Mouse (Mus musculus) hindbrain, embryonic 16.5 days (tissue): ENCODE measurements around the gene Gm38394. TPM values are rescaled to one million over a fixed set of nuclear protein-coding genes. Genes with fewer than 3 reads are reported as not detected.

ENCODE experiments used
- ATAC-seq: fragments of 200-750 bp; cut with Nextera tagmentation; 2 replicates; pipeline ENCODE4 v1.8.0; 2017; ENCODE audit warnings: moderate TSS enrichment, moderate library complexity
- H3K27ac ChIP-seq: fragments of 300-500 bp; sonication (generic); 2 replicates; pipeline ENCODE4 v1.5.1; 2014; ENCODE audit warnings: low read depth, mild to moderate bottlenecking, control low read depth, low read length, moderate library complexity
- H3K27me3 ChIP-seq: fragments of 300-500 bp; sonication (generic); replicated peaks from 2 replicates; pipeline ENCODE4 v1.6.1; 2014; ENCODE audit warnings: low read length; ENCODE audit not compliant: control insufficient read depth, insufficient read depth
- H3K36me3 ChIP-seq: fragments of 300-500 bp; sonication (generic); 2 replicates; pipeline ENCODE4 v1.6.1; 2014; ENCODE audit warnings: mild to moderate bottlenecking, low read length, moderate library complexity, mixed read lengths; ENCODE audit not compliant: control insufficient read depth, insufficient read depth
- H3K4me1 ChIP-seq: fragments of 300-500 bp; sonication (generic); 2 replicates; pipeline ENCODE4 v1.6.1; 2014; ENCODE audit warnings: low read depth, low read length; ENCODE audit not compliant: control insufficient read depth, insufficient read depth
- H3K4me2 ChIP-seq: fragments of 300-500 bp; sonication (generic); 2 replicates; pipeline ENCODE4 v1.6.1; 2014; ENCODE audit warnings: mild to moderate bottlenecking, low read length, control low read depth, moderate library complexity
- H3K4me3 ChIP-seq: fragments of 300-500 bp; sonication (generic); 2 replicates; pipeline ENCODE4 v1.5.1; 2014; ENCODE audit warnings: mild to moderate bottlenecking, low read length, control low read depth, moderate library complexity
- H3K9ac ChIP-seq: fragments of 300-500 bp; sonication (generic); 2 replicates; pipeline ENCODE4 v1.6.1; 2014; ENCODE audit warnings: low read depth, mild to moderate bottlenecking, control low read depth, low read length, moderate library complexity
- H3K9me3 ChIP-seq: fragments of 300-500 bp; sonication (generic); 2 replicates; pipeline ENCODE4 v1.6.1; 2014; ENCODE audit warnings: mild to moderate bottlenecking, low read length, moderate library complexity; ENCODE audit not compliant: control insufficient read depth
- WGBS: fragments of 180-500 bp; shearing (Covaris S2); extraction: QIAGEN DNeasy Blood & Tissue Kit; methylation state at CpG from one replicate; pipeline ENCODE4 v1.1.7; 2014; 5-methylcytosine and 5-hydroxymethylcytosine counted together
- polyA plus RNA-seq: library from polyadenylated mRNA; unstranded; fragments of >200 nt; fragmentation: Nextera tagmentation; extraction: Ambion mirVana; gene quantifications from 2 replicates; pipeline ENCODE4 v1.2.1, GENCODE M21; 2015

The Gm38394 gene
- polyA plus RNA-seq, 1 experiment from 2014 or later = 2.1 TPM

GRCm38 (mm10) chr1:133613817-133614216 is 47.3 kb downstream of the Gm38394 start:
- Histone ChIP-seq H3K9me3 (no peaks in the 10 kb centered on the region), H3K9ac (no peak overlapping the region), H3K4me3 (no peak overlapping the region), H3K4me1 (peaks cover 7% of the 10 kb centered on the region), H3K27me3 (no peaks in the 10 kb centered on the region), H3K36me3 (peaks cover 7% of the 10 kb centered on the region; the same call in 1 of the 2 replicates), H3K27ac (no peak overlapping the region), H3K4me2 (no peak overlapping the region)
- ATAC-seq = no peak
- 80% methylated on average over 3 of the region's 3 CpGs for WGBS

GRCm38 (mm10) chr1:133611436-133611835 is 49.7 kb downstream of the Gm38394 start:
- H3K9ac ChIP-seq = no peak overlapping the region
- H3K4me2 ChIP-seq = no peak overlapping the region
- 56% methylated on average over 1 of the region's 1 CpGs for WGBS
- H3K4me1 ChIP-seq = peaks cover 11% of the 10 kb centered on the region
- H3K27me3 ChIP-seq = no peaks in the 10 kb centered on the region
- H3K9me3 ChIP-seq = no peaks in the 10 kb centered on the region
- no peak overlapping the region for H3K4me3 ChIP-seq
- peaks cover 6% of the 10 kb centered on the region for H3K36me3 ChIP-seq
- no peak overlapping the region for H3K27ac ChIP-seq
- no peak for ATAC-seq

- WGBS = 59% methylated on average over 6 of the region's 6 CpGs
- Histone ChIP-seq H3K9ac (no peak overlapping the region), H3K27me3 (no peaks in the 10 kb centered on the region), H3K4me1 (peaks cover 11% of the 10 kb centered on the region), H3K4me2 (peak overlapping the region; percentile 21; the same call in 1 of the 2 replicates), H3K27ac (no peak overlapping the region), H3K4me3 (no peak overlapping the region), H3K36me3 (peaks cover 13% of the 10 kb centered on the region), H3K9me3 (no peaks in the 10 kb centered on the region)
- no peak for ATAC-seq
Observed at GRCm38 (mm10) chr1:133610601-133611000, 50.5 kb downstream of the Gm38394 start.

GRCm38 (mm10) chr1:133609771-133610502 is 51.2 kb downstream of the Gm38394 start, which contains the start of gene Snrpe:
Gene Snrpe, minus strand, starts transcription at chr1:133610291.
- Histone ChIP-seq H3K9me3 (no peaks in the 10 kb centered on the region), H3K4me1 (peaks cover 11% of the 10 kb centered on the region), H3K4me3 (peak within 1 kb of the TSS; percentile 83), H3K4me2 (peak within 1 kb of the TSS; percentile 72), H3K9ac (peak within 1 kb of the TSS; percentile 96), H3K27me3 (no peaks in the 10 kb centered on the region), H3K36me3 (peaks cover 18% of the 10 kb centered on the region), H3K27ac (peak within 1 kb of the TSS; percentile 94)
- under 1% methylated on average over 69 of the region's 73 CpGs for WGBS
- ATAC-seq = peak; percentile 99

GRCm38 (mm10) chr1:133603174-133603573 is 57.9 kb downstream of the Gm38394 start:
- H3K36me3 ChIP-seq = peaks cover 50% of the 10 kb centered on the region
- H3K9ac ChIP-seq = no peak overlapping the region
- ATAC-seq = no peak
- H3K4me2 ChIP-seq = no peak overlapping the region
- no peak overlapping the region for H3K4me3 ChIP-seq
- no peak overlapping the region for H3K27ac ChIP-seq
- WGBS = over 99% methylated on average over 4 of the region's 4 CpGs
- no peaks in the 10 kb centered on the region for H3K4me1 ChIP-seq
- H3K9me3 ChIP-seq = no peaks in the 10 kb centered on the region
- H3K27me3 ChIP-seq = no peaks in the 10 kb centered on the region

- Histone ChIP-seq H3K9ac (no peak overlapping the region), H3K36me3 (no peaks in the 10 kb centered on the region), H3K27me3 (no peaks in the 10 kb centered on the region), H3K4me2 (no peak overlapping the region), H3K9me3 (no peaks in the 10 kb centered on the region), H3K27ac (peak overlapping the region; percentile 74), H3K4me3 (no peak overlapping the region), H3K4me1 (peaks cover 9% of the 10 kb centered on the region; the same call in 1 of the 2 replicates)
- peak; percentile 92 for ATAC-seq
- WGBS = 14% methylated on average over 4 of the region's 4 CpGs
Observed at GRCm38 (mm10) chr1:133596298-133597007, 64.7 kb downstream of the Gm38394 start.

GRCm38 (mm10) chr1:133585995-133586537 is 75.1 kb downstream of the Gm38394 start:
- no peak overlapping the region for H3K27ac ChIP-seq
- H3K4me3 ChIP-seq = no peak overlapping the region
- no peaks in the 10 kb centered on the region for H3K36me3 ChIP-seq
- no peaks in the 10 kb centered on the region for H3K9me3 ChIP-seq
- 64% methylated on average over 6 of the region's 6 CpGs for WGBS
- no peak overlapping the region for H3K4me2 ChIP-seq
- no peaks in the 10 kb centered on the region for H3K27me3 ChIP-seq
- H3K9ac ChIP-seq = no peak overlapping the region
- no peak for ATAC-seq
- no peaks in the 10 kb centered on the region for H3K4me1 ChIP-seq

- no peaks in the 10 kb centered on the region for H3K27me3 ChIP-seq
- H3K9me3 ChIP-seq = peaks cover under 1% of the 10 kb centered on the region
- no peak overlapping the region for H3K4me2 ChIP-seq
- no peak overlapping the region for H3K9ac ChIP-seq
- no peak overlapping the region for H3K4me3 ChIP-seq
- no peaks in the 10 kb centered on the region for H3K36me3 ChIP-seq
- 89% methylated on average over 11 of the region's 11 CpGs for WGBS
- no peak overlapping the region for H3K27ac ChIP-seq
- H3K4me1 ChIP-seq = no peaks in the 10 kb centered on the region
- ATAC-seq = no peak
Observed at GRCm38 (mm10) chr1:133571293-133571692, 89.8 kb downstream of the Gm38394 start.
